Mouse (Mus musculus) thymus, adult 2 months (tissue): ENCODE data around the gene Mtf1.

Source experiments
- CTCF ChIP-seq: fragments of 200-500 bp; IDR thresholded peaks from 2 replicates; pipeline ENCODE4 v1.5.1; 2012; ENCODE audit warnings: mild to moderate bottlenecking, control low read depth, low read length, moderate library complexity, borderline replicate concordance; ENCODE audit not compliant: control insufficient read depth, poor library complexity, insufficient read depth; ENCODE audit errors: extremely low read depth
- POLR2A ChIP-seq: fragments of 200-500 bp; IDR thresholded peaks from 2 replicates; pipeline ENCODE4 v1.6.1; 2012; ENCODE audit warnings: mild to moderate bottlenecking, low read length, control low read depth, moderate library complexity; ENCODE audit not compliant: control insufficient read depth, poor library complexity, insufficient read depth; ENCODE audit errors: extremely low read depth

DNA sequence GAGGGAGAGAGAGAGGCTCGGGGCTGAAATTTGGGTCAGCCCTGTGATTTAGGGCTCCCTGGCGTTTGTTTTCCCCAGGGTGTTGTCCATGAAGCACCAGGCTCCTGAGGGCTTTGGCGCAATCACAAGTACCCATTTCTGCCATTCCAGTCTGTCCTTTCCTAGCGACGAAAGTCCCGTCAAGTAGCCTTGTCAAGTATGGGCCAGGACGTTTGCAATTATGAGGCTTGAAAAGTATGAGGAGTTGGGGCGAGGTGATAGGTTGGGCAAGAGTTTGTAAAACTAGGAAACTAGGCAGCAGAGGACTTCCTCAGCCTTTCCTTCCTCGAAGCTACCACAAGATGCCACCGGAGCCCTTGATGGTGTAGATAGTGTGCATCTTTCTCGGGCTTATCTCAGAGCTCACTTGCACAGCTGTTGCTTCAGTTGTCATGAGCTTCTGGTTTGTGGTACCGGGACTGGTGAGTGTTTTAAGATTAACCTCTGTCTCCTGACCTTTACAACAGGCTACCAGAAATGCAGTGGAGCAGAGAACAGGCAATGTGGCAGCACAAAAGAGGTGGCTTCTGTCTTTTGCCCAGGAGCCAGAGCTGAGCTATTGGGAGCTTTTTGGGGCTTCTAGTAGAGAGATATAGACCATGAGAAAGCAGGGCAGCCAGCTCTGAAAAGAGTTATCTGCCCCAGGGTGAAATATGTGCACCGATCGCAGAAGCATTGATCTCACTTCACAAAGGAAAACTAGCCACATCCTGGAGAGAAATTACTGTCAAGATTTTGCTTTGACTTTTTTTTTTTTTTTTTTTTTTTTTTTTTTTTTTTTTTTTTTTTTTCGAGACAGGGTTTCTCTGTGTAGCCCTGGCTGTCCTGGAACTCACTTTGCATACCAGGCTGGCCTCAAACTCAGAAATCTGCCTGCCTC is 49.4 kb upstream of the Mtf1 start:
- TF ChIP-seq CTCF (no peak), POLR2A (no peak)
